Mouse (Mus musculus): ENCODE data around the gene Prdm1.

Gene Prdm1

GRCm38 (mm10) chr10:44409054-44409453 lies 119.2 kb downstream of the Prdm1 start:
- DNase-seq, result no peak

GRCm38 (mm10) chr10:44403415-44403814 lies 124.9 kb downstream of the Prdm1 start:
- DNase-seq, result no peak

- DNase-seq, result no peak
Observed at GRCm38 (mm10) chr10:44401600-44401999, 126.7 kb downstream of the Prdm1 start.

- DNase-seq, result no peak
Observed at GRCm38 (mm10) chr10:44400602-44401001, 127.7 kb downstream of the Prdm1 start.

GRCm38 (mm10) chr10:44400119-44400518 lies 128.2 kb downstream of the Prdm1 start:
- no peak for DNase-seq

- DNase-seq, result no peak
Observed at GRCm38 (mm10) chr10:44392855-44393254, 135.4 kb downstream of the Prdm1 start.

GRCm38 (mm10) chr10:44391509-44392290 lies 136.6 kb downstream of the Prdm1 start:
- DNase-seq, result no peak

GRCm38 (mm10) chr10:44390286-44390685 lies 138.0 kb downstream of the Prdm1 start:
- DNase-seq, result no peak

GRCm38 (mm10) chr10:44388706-44389233 lies 139.5 kb downstream of the Prdm1 start:
- no peak for DNase-seq

Measured in cerebellum, adult 9-10 months (tissue).